Mouse (Mus musculus) CD4-positive, CD25-positive, alpha-beta regulatory T cell, adult 2 months (primary cell): ENCODE results near the gene Hs3st3b1.

ENCODE experiments used
- DNase-seq: peaks from one replicate; pipeline ENCODE4 v3.0.0-alpha.2; 2012; ENCODE audit warnings: low read depth, low spot score

Gene Hs3st3b1

GRCm38 (mm10) chr11:63922091-63922621 is at the start of gene Hs3st3b1:
Gene Hs3st3b1 (minus strand): TSS chr11:63922290.
- DNase-seq = peak; percentile 98

GRCm38 (mm10) chr11:63971462-63971861 is 49.4 kb upstream of the Hs3st3b1 start:
- DNase-seq = no peak

GRCm38 (mm10) chr11:63970818-63971217 is 48.7 kb upstream of the Hs3st3b1 start:
- no peak for DNase-seq

- no peak for DNase-seq
These were observed 47.3 kb upstream of the Hs3st3b1 start for GRCm38 (mm10) chr11:63969205-63969910.

GRCm38 (mm10) chr11:63968388-63969035 is 46.4 kb upstream of the Hs3st3b1 start:
- no peak for DNase-seq

GRCm38 (mm10) chr11:63967641-63968387 is 45.7 kb upstream of the Hs3st3b1 start:
- no peak for DNase-seq

- no peak for DNase-seq
These were observed 43.3 kb upstream of the Hs3st3b1 start for GRCm38 (mm10) chr11:63965437-63965836.

GRCm38 (mm10) chr11:63957207-63957606 is 35.1 kb upstream of the Hs3st3b1 start:
- peak; percentile 70 for DNase-seq

GRCm38 (mm10) chr11:63956748-63957147 is 34.7 kb upstream of the Hs3st3b1 start:
- DNase-seq = no peak

GRCm38 (mm10) chr11:63953887-63954286 is 31.8 kb upstream of the Hs3st3b1 start:
- no peak for DNase-seq

- no peak for DNase-seq
These were observed 30.7 kb upstream of the Hs3st3b1 start for GRCm38 (mm10) chr11:63952743-63953191.

GRCm38 (mm10) chr11:63951831-63952631 is 29.9 kb upstream of the Hs3st3b1 start:
- DNase-seq = peak; percentile 40

- DNase-seq = no peak
These were observed 26.3 kb upstream of the Hs3st3b1 start for GRCm38 (mm10) chr11:63948371-63948770.

GRCm38 (mm10) chr11:63947024-63947423 is 24.9 kb upstream of the Hs3st3b1 start:
- DNase-seq = no peak

- peak; percentile 20 for DNase-seq
These were observed 21.9 kb upstream of the Hs3st3b1 start for GRCm38 (mm10) chr11:63943947-63944346.

GRCm38 (mm10) chr11:63943268-63943890 is 21.3 kb upstream of the Hs3st3b1 start:
- no peak for DNase-seq

GRCm38 (mm10) chr11:63942177-63942576 is 20.1 kb upstream of the Hs3st3b1 start:
- no peak for DNase-seq

- no peak for DNase-seq
These were observed 14.6 kb upstream of the Hs3st3b1 start for GRCm38 (mm10) chr11:63936641-63937040.

GRCm38 (mm10) chr11:63926901-63927300 is 4.8 kb upstream of the Hs3st3b1 start:
- no peak for DNase-seq

GRCm38 (mm10) chr11:63925161-63925582 is 3.1 kb upstream of the Hs3st3b1 start:
- DNase-seq = peak; percentile 89
